Mouse (Mus musculus) heart, adult 18-20 months (tissue): Measurements from ENCODE around the gene Ltbp4. TPM values are rescaled to one million over a fixed set of nuclear protein-coding genes. Genes with fewer than 3 reads are reported as not detected.

Experiments used
- DNase-seq, 2 experiments: peaks; one replicate each; pipeline ENCODE4 v3.0.0; 2021 to 2022; ENCODE audit warnings: mixed read lengths in 1 of 2
- long read RNA-seq, 2 experiments: library from polyadenylated mRNA; stranded (forward); transcript quantifications; one replicate each; pipeline ENCODE4 v2.0.0; 2021
- total RNA-seq, 2 experiments: library from RNA; stranded (reverse); gene quantifications; 2 replicates each; pipeline ENCODE4 v1.2.3; 2021

Gene Ltbp4
- total RNA-seq, result 100 to 1,000 TPM; 185 to 206 TPM
- long read RNA-seq, experiment 1, full-length matches to known transcripts, result 107 of 170 reads
- long read RNA-seq, experiment 1, partial matches to known transcripts, result 50 of 170 reads
- long read RNA-seq, experiment 1, other reads (novel, unspliced or antisense), result 13 of 170 reads
- long read RNA-seq, experiment 2, full-length matches to known transcripts, result 36 of 72 reads
- long read RNA-seq, experiment 2, partial matches to known transcripts, result 32 of 72 reads
- long read RNA-seq, experiment 2, other reads (novel, unspliced or antisense), result 4 of 72 reads

- no peak for DNase-seq
These were observed at the start of gene Ltbp4 for GRCm38 (mm10) chr7:27337175-27337853. TSS of gene Ltbp4 (minus strand) at chr7:27337692.

GRCm38 (mm10) chr7:27384731-27385130 is 47.2 kb upstream of the Ltbp4 start:
- peak; percentile 46 to 83 for DNase-seq

GRCm38 (mm10) chr7:27384134-27384533 is 46.6 kb upstream of the Ltbp4 start:
- DNase-seq, result no peak

GRCm38 (mm10) chr7:27383233-27383632 is 45.7 kb upstream of the Ltbp4 start:
- no peak for DNase-seq

- no peak for DNase-seq
These were observed 44.1 kb upstream of the Ltbp4 start for GRCm38 (mm10) chr7:27381560-27381959.

GRCm38 (mm10) chr7:27381009-27381408 is 43.5 kb upstream of the Ltbp4 start:
- DNase-seq, result no peak

GRCm38 (mm10) chr7:27379836-27380235 is 42.3 kb upstream of the Ltbp4 start:
- no peak for DNase-seq

- DNase-seq, result no peak
These were observed 40.9 kb upstream of the Ltbp4 start for GRCm38 (mm10) chr7:27378431-27378830.

GRCm38 (mm10) chr7:27375274-27375673 is 37.8 kb upstream of the Ltbp4 start:
- no peak for DNase-seq

- DNase-seq, result no peak
These were observed 34.4 kb upstream of the Ltbp4 start for GRCm38 (mm10) chr7:27371715-27372462.

- DNase-seq, result no peak
These were observed 31.6 kb upstream of the Ltbp4 start for GRCm38 (mm10) chr7:27369111-27369510.

GRCm38 (mm10) chr7:27367976-27368375 is 30.5 kb upstream of the Ltbp4 start:
- DNase-seq, result no peak

GRCm38 (mm10) chr7:27366082-27366844 is 28.8 kb upstream of the Ltbp4 start:
- DNase-seq, result no peak

- no peak for DNase-seq
These were observed 26.9 kb upstream of the Ltbp4 start for GRCm38 (mm10) chr7:27364379-27364778.

GRCm38 (mm10) chr7:27361283-27361946 is 23.9 kb upstream of the Ltbp4 start:
- DNase-seq, result peak; percentile 98 to 99

GRCm38 (mm10) chr7:27360749-27361148 is 23.3 kb upstream of the Ltbp4 start:
- no peak for DNase-seq

- DNase-seq, result no peak
These were observed 22.3 kb upstream of the Ltbp4 start for GRCm38 (mm10) chr7:27359706-27360358.

GRCm38 (mm10) chr7:27359162-27359561 is 21.7 kb upstream of the Ltbp4 start:
- no peak for DNase-seq

- no peak for DNase-seq
These were observed 20.1 kb upstream of the Ltbp4 start for GRCm38 (mm10) chr7:27357595-27357978.

GRCm38 (mm10) chr7:27356861-27357594 is 19.5 kb upstream of the Ltbp4 start, which contains the start of gene Gm20479:
TSS of gene Gm20479 (minus strand) at chr7:27357419.
- peak; percentile 35 to 44 for DNase-seq
